8 mouse cellular contexts compared by ENCODE assay signal in the genomic region with DNA sequence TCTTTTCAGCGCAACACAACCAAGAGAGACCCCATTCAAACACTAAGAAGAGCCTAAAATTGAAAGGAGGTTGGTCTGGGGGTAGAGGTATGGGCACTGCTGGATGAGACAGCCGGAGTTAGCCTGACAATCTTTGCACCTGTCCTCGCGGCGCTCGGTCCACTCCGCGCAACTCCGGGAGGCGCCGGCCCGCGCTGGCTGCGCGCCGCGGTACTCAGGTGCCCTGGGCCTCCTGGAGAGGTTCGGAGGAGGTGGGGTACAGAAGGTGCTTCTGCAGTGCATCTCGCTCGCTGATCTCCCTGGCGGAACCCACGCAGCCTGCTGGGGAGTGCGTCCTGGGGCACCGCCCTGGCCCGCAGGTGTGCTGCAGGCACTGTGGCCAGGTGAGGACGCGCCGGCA. TPM values are rescaled to one million over a fixed set of nuclear protein-coding genes. Genes with fewer than 3 reads are reported as not detected.
A peak's percentile ranks its signal among the peaks of the same experiment; 100 is the strongest.
DNase-seq lines count a peak whose midpoint lies in the region; ATAC-seq and TF ChIP-seq lines count a peak whose summit lies in the region.

Gene Elavl2 (minus strand): TSS at position 363 of the 400 bp plus-strand sequence.

- no peak for TF ChIP-seq CTCF in E14TG2a.4 (conservative IDR thresholded peaks at IDR 0.05; ENCODE audit: low read length)

- H3K4me3 ChIP-seq in E14TG2a.4 (replicated peaks; ENCODE audit: low read length): peak within 1 kb of the TSS; percentile 80
- H3K4me3 ChIP-seq in hindbrain, embryonic 11.5 days (ENCODE audit: low read depth, low read length): peak within 1 kb of the TSS; percentile 35
- peak within 1 kb of the TSS; percentile 19 for H3K4me3 ChIP-seq in limb, embryonic 15.5 days

- H3K4me1 ChIP-seq in E14TG2a.4 (replicated peaks; ENCODE audit: low read depth, low read length): peaks cover 19% of the 10 kb centered on the region
- no peaks in the 10 kb centered on the region for H3K4me1 ChIP-seq in hindbrain, embryonic 11.5 days (replicated peaks; ENCODE audit: control insufficient read depth, insufficient read depth, low read length)
- H3K4me1 ChIP-seq in limb, embryonic 15.5 days: peaks cover 8% of the 10 kb centered on the region

- 0 out of 2 replicates have a peak, but pooled peaks have one; percentile 55 for ATAC-seq in frontal cortex, adult (ENCODE audit: low TSS enrichment)
- peak; percentile 50 for ATAC-seq in hindbrain, embryonic 11.5 days (ENCODE audit: low FRiP score)
- no peak for ATAC-seq in limb, embryonic 15.5 days (ENCODE audit: insufficient number of reproducible peaks, low FRiP score, low TSS enrichment, low read depth)

- H3K9me3 ChIP-seq in E14TG2a.4 (ENCODE audit: low read length): no peaks in the 10 kb centered on the region
- H3K9me3 ChIP-seq in hindbrain, embryonic 11.5 days (ENCODE audit: control insufficient read depth, low read length): no peaks in the 10 kb centered on the region
- no peaks in the 10 kb centered on the region for H3K9me3 ChIP-seq in limb, embryonic 15.5 days

- no peaks in the 10 kb centered on the region for H3K36me3 ChIP-seq in E14TG2a.4 (ENCODE audit: insufficient read depth, low read length)
- H3K36me3 ChIP-seq in hindbrain, embryonic 11.5 days (ENCODE audit: control insufficient read depth, insufficient read depth, low read length): no peaks in the 10 kb centered on the region
- no peaks in the 10 kb centered on the region for H3K36me3 ChIP-seq in limb, embryonic 15.5 days

- no peak for DNase-seq in frontal cortex, postnatal 36 days (ENCODE audit: low spot score in 2 of 2)
- peak; percentile 39 for DNase-seq in hindbrain, embryonic 11.5 days (ENCODE audit: low spot score)
- DNase-seq in gastrocnemius, postnatal 14 days: no peak
- DNase-seq in MN1 (ENCODE audit: low spot score): no peak
- no peak for DNase-seq in gastrocnemius, adult 8-10 months (ENCODE audit: low spot score in 2 of 2)

- intact Hi-C loops in gastrocnemius, postnatal 14 days (cut with DNase I; ENCODE audit: low total_unique reads): no loop called here

- peaks cover 21% of the 10 kb centered on the region for H3K27me3 ChIP-seq in E14TG2a.4 (ENCODE audit: insufficient read depth, low read length)
- H3K27me3 ChIP-seq in hindbrain, embryonic 11.5 days (ENCODE audit: control insufficient read depth, insufficient read depth, low read length): peaks cover 3% of the 10 kb centered on the region; the same call in 1 of the 2 replicates
- H3K27me3 ChIP-seq in limb, embryonic 15.5 days: peaks cover 26% of the 10 kb centered on the region

- WGBS in hindbrain, embryonic 11.5 days: 1% methylated on average over 28 of the region's 28 CpGs
- WGBS in limb, embryonic 15.5 days: 1% methylated on average over 28 of the region's 28 CpGs

- H3K27ac ChIP-seq in hindbrain, embryonic 11.5 days (ENCODE audit: low read depth, low read length): peak within 1 kb of the TSS; percentile 78
- no peak within 1 kb of the TSS for H3K27ac ChIP-seq in limb, embryonic 15.5 days

- peak within 1 kb of the TSS; percentile 51 for H3K9ac ChIP-seq in hindbrain, embryonic 11.5 days (ENCODE audit: low read depth, low read length)
- H3K9ac ChIP-seq in limb, embryonic 15.5 days: no peak within 1 kb of the TSS

- H3K4me2 ChIP-seq in hindbrain, embryonic 11.5 days (replicated peaks; ENCODE audit: low read depth, low read length): peak within 1 kb of the TSS; percentile 94
- peak within 1 kb of the TSS; percentile 44 for H3K4me2 ChIP-seq in limb, embryonic 15.5 days

RNA-seq across cellular contexts. Expression of gene Elavl2, which starts in this region (rescaled TPM):
- polyA plus RNA-seq in hindbrain, embryonic 11.5 days (2014; fragmentation: Nextera tagmentation; extraction: Ambion mirVana): 103 and 112 TPM in 2 replicates
- polyA plus RNA-seq in limb, embryonic 15.5 days (2015; fragmentation: Nextera tagmentation; extraction: Ambion mirVana): 1.0 and 2.0 TPM in 2 replicates
- total RNA-seq in gastrocnemius, postnatal 14 days (2021): 1 to 10 TPM; 1.7 to 1.9 TPM
- under 1 TPM in 1 of 4 experiments, not detected in 3; 0.19 TPM for total RNA-seq in gastrocnemius, adult 8-10 months (2022)

Comparison
In these comparisons a context has a peak if more than half of its experiments do, and no peak if none do; other contexts are left out.
1. RNA of gene Elavl2 (polyA plus RNA-seq): 103 to 112 TPM in hindbrain, embryonic 11.5 days; 1.0 to 2.0 TPM in limb, embryonic 15.5 days; every median in the first group is over 10 times any median in the second.
2. H3K4me3 ChIP-seq: peak in every context shown above with its lines; median percentile 80 in E14TG2a.4; 35 in hindbrain, embryonic 11.5 days; 19 in limb, embryonic 15.5 days.